Mouse (Mus musculus) heart, embryonic 12.5 days (tissue): ENCODE measurements around the gene Mrpl52. TPM values are rescaled to one million over a fixed set of nuclear protein-coding genes. Genes with fewer than 3 reads are reported as not detected.
A peak's percentile ranks its signal among the peaks of the same experiment; 100 is the strongest.

ENCODE experiments used
- ATAC-seq: fragments of 200-750 bp; cut with Nextera tagmentation; 2 replicates; pipeline ENCODE4 v1.8.0; 2017; ENCODE audit warnings: moderate TSS enrichment, moderate library complexity; ENCODE audit not compliant: insufficient number of reproducible peaks, low FRiP score
- H3K27ac ChIP-seq: fragments of 300-500 bp; sonication (generic); 2 replicates; pipeline ENCODE4 v1.5.1; 2016; ENCODE audit warnings: mild to moderate bottlenecking, moderate library complexity; ENCODE audit not compliant: poor library complexity, severe bottlenecking
- H3K27me3 ChIP-seq: fragments of 300-500 bp; sonication (generic); replicated peaks from 2 replicates; pipeline ENCODE4 v1.6.1; 2016; ENCODE audit warnings: mild to moderate bottlenecking, moderate library complexity
- H3K36me3 ChIP-seq: fragments of 300-500 bp; sonication (generic); 2 replicates; pipeline ENCODE4 v1.6.1; 2016; ENCODE audit warnings: mild to moderate bottlenecking, moderate library complexity
- H3K4me1 ChIP-seq: fragments of 300-500 bp; sonication (generic); replicated peaks from 2 replicates; pipeline ENCODE4 v1.6.1; 2016; ENCODE audit warnings: mild to moderate bottlenecking
- H3K4me2 ChIP-seq: fragments of 300-500 bp; sonication (generic); 2 replicates; pipeline ENCODE4 v1.6.1; 2016; ENCODE audit warnings: mild to moderate bottlenecking, moderate library complexity
- H3K4me3 ChIP-seq: fragments of 300-500 bp; sonication (generic); 2 replicates; pipeline ENCODE4 v1.5.1; 2016; ENCODE audit warnings: mild to moderate bottlenecking
- H3K9ac ChIP-seq: fragments of 300-500 bp; sonication (generic); 2 replicates; pipeline ENCODE4 v1.6.1; 2016; ENCODE audit warnings: mild to moderate bottlenecking, moderate library complexity
- H3K9me3 ChIP-seq: fragments of 300-500 bp; sonication (generic); replicated peaks from 2 replicates; pipeline ENCODE4 v1.6.1; 2016; ENCODE audit warnings: mild to moderate bottlenecking, moderate library complexity
- WGBS: fragments of 180-500 bp; shearing (Covaris S2); methylation state at CpG from one replicate; pipeline ENCODE4 v1.1.7; 2016; 5-methylcytosine and 5-hydroxymethylcytosine counted together
- polyA plus RNA-seq: library from polyadenylated mRNA; unstranded; fragments of >200 nt; fragmentation: Nextera tagmentation; extraction: Ambion mirVana; gene quantifications from 2 replicates; pipeline ENCODE4 v1.2.1, GENCODE M21; 2016

The Mrpl52 gene
- 284 and 290 TPM in 2 replicates for polyA plus RNA-seq

GRCm38 (mm10) chr14:54426689-54427398, at the start of gene Mrpl52:
Gene Mrpl52 (plus strand): TSS chr14:54426909.
- ATAC-seq: peak; percentile 77
- Histone ChIP-seq H3K4me1 (peaks cover 35% of the 10 kb centered on the region), H3K4me3 (peak within 1 kb of the TSS; percentile 95), H3K27me3 (no peaks in the 10 kb centered on the region), H3K4me2 (peak within 1 kb of the TSS; percentile 80), H3K36me3 (peaks cover 14% of the 10 kb centered on the region), H3K27ac (peak within 1 kb of the TSS; percentile 85), H3K9ac (peak within 1 kb of the TSS; percentile 89), H3K9me3 (0 out of 2 replicates have a peak, but pooled peaks cover 4% of the 10 kb centered on the region)
- WGBS: under 1% methylated on average over 48 of the region's 48 CpGs

- no peaks in the 10 kb centered on the region for H3K9me3 ChIP-seq
- ATAC-seq: no peak
- 60% methylated on average over 6 of the region's 6 CpGs for WGBS
Observed at GRCm38 (mm10) chr14:54377166-54377565, 49.5 kb upstream of the Mrpl52 start.

GRCm38 (mm10) chr14:54379571-54379970, 47.1 kb upstream of the Mrpl52 start:
- H3K4me1 ChIP-seq: peaks cover 10% of the 10 kb centered on the region
- WGBS: 82% methylated on average over 13 of the region's 13 CpGs
- no peaks in the 10 kb centered on the region for H3K27me3 ChIP-seq
- no peaks in the 10 kb centered on the region for H3K9me3 ChIP-seq
- H3K27ac ChIP-seq: no peak overlapping the region
- no peak overlapping the region for H3K9ac ChIP-seq
- no peaks in the 10 kb centered on the region for H3K36me3 ChIP-seq
- H3K4me3 ChIP-seq: no peak overlapping the region
- no peak overlapping the region for H3K4me2 ChIP-seq
- ATAC-seq: no peak

More at GRCm38 (mm10) chr14:54377166-54377565, 49.5 kb upstream of the Mrpl52 start:
- H3K4me3 ChIP-seq: no peak overlapping the region
- peaks cover 8% of the 10 kb centered on the region; the same call in 1 of the 2 replicates for H3K36me3 ChIP-seq
- no peak overlapping the region for H3K4me2 ChIP-seq
- H3K9ac ChIP-seq: no peak overlapping the region
- no peaks in the 10 kb centered on the region for H3K4me1 ChIP-seq
- no peak overlapping the region for H3K27ac ChIP-seq
- H3K27me3 ChIP-seq: no peaks in the 10 kb centered on the region

DNA sequence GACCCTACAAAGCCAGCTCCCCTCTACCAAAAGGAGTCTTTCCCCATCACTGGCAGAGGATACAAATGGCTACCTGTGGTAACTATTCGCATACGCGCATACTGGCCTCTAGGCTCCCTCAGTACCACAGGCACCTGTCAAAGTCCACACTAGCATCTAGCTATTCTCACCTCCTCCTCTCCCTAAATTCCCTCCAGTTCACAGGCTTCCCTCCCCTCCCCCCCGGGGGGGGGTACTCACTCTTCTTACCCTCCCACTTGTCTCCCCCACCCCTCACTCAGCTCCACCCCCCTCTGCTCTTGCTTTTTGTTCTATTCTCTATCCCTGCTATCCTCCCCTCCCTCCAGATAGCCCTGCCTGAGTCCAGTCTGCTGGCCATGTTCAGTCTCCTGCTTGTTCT, 46.1 kb upstream of the Mrpl52 start:
- H3K4me3 ChIP-seq: no peak overlapping the region
- H3K36me3 ChIP-seq: no peaks in the 10 kb centered on the region
- no peaks in the 10 kb centered on the region for H3K27me3 ChIP-seq
- 79% methylated on average over 4 of the region's 4 CpGs for WGBS
- H3K4me1 ChIP-seq: peaks cover 10% of the 10 kb centered on the region
- no peak for ATAC-seq
- H3K9ac ChIP-seq: no peak overlapping the region
- no peak overlapping the region for H3K4me2 ChIP-seq
- no peak overlapping the region for H3K27ac ChIP-seq
- no peaks in the 10 kb centered on the region for H3K9me3 ChIP-seq

GRCm38 (mm10) chr14:54381816-54382215, 44.9 kb upstream of the Mrpl52 start:
- Histone ChIP-seq H3K9ac (no peak overlapping the region), H3K4me1 (peaks cover 10% of the 10 kb centered on the region), H3K27ac (no peak overlapping the region), H3K36me3 (no peaks in the 10 kb centered on the region), H3K4me3 (no peak overlapping the region), H3K9me3 (no peaks in the 10 kb centered on the region), H3K4me2 (no peak overlapping the region), H3K27me3 (no peaks in the 10 kb centered on the region)
- no peak for ATAC-seq
- WGBS: 78% methylated on average over 10 of the region's 10 CpGs

- no peak overlapping the region for H3K4me2 ChIP-seq
- no peak for ATAC-seq
- no peak overlapping the region for H3K27ac ChIP-seq
- H3K4me1 ChIP-seq: peaks cover 10% of the 10 kb centered on the region
- H3K9ac ChIP-seq: no peak overlapping the region
- H3K27me3 ChIP-seq: no peaks in the 10 kb centered on the region
- H3K4me3 ChIP-seq: no peak overlapping the region
- no peaks in the 10 kb centered on the region for H3K36me3 ChIP-seq
- WGBS: 81% methylated on average over 9 of the region's 9 CpGs
- H3K9me3 ChIP-seq: no peaks in the 10 kb centered on the region
Observed at GRCm38 (mm10) chr14:54382641-54383040, 44.1 kb upstream of the Mrpl52 start.

DNA sequence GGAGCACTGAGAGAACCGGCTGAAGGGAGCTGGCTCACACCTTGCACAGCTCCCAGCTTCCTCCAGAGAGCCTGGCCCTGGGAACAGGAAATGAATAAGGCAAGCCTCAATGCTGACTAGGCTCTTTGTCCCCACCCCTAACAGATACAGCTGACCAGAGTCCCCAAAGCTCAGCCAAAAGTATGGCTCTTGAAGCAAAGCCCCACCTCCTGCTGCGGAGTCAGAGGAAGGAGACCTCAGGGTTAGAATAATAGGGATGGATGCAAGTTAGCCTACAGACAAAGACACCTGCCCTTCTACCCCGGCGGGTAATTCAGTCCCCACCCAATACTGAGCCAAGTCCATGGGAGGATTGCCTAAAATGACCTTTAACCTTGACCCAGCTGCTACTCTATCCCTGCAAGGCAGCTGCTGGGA, 43.3 kb upstream of the Mrpl52 start:
- H3K27ac ChIP-seq: no peak overlapping the region
- H3K4me3 ChIP-seq: no peak overlapping the region
- H3K4me1 ChIP-seq: peaks cover 10% of the 10 kb centered on the region
- no peaks in the 10 kb centered on the region for H3K9me3 ChIP-seq
- peak; percentile 65; the same call in 1 of the 2 replicates for ATAC-seq
- H3K9ac ChIP-seq: no peak overlapping the region
- H3K36me3 ChIP-seq: no peaks in the 10 kb centered on the region
- H3K27me3 ChIP-seq: no peaks in the 10 kb centered on the region
- WGBS: 45% methylated on average over 4 of the region's 4 CpGs
- no peak overlapping the region for H3K4me2 ChIP-seq

GRCm38 (mm10) chr14:54384396-54384795, 42.3 kb upstream of the Mrpl52 start:
- H3K4me2 ChIP-seq: no peak overlapping the region
- peaks cover 10% of the 10 kb centered on the region for H3K4me1 ChIP-seq
- H3K27me3 ChIP-seq: no peaks in the 10 kb centered on the region
- no peak overlapping the region for H3K9ac ChIP-seq
- H3K36me3 ChIP-seq: no peaks in the 10 kb centered on the region
- no peak overlapping the region for H3K4me3 ChIP-seq
- 78% methylated on average over 8 of the region's 8 CpGs for WGBS
- no peaks in the 10 kb centered on the region for H3K9me3 ChIP-seq
- no peak overlapping the region for H3K27ac ChIP-seq
- no peak for ATAC-seq

DNA sequence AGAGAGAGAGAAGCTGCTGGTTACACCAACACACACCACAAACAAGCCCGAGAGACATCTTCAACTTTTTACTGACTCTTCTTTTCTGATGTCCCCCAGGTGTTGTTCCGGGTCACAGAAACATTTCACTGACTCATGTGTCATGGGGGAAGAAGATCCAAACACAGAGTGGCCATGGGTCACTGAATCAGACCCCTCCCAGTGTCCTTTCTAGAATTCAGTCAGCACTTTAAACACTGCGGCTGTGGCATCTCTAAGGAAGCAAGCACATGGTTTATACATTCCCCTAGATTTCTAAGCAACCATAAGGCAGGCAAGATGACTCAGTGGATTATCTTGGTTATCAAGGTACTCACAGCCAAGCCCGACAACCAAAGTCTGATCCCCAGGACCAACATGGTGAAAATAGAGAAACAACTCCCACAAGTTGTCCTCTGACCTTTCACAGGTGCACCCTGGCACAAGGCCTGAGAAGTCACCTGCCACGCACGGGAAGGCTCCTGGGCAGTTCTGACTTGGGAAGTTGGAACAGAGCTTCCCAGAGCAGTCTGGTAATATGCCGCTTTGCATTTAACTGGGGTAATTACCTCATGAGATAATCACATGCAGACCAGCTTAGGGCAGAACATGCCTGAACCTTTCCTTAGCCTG, 40.6 kb upstream of the Mrpl52 start:
- no peaks in the 10 kb centered on the region for H3K9me3 ChIP-seq
- H3K4me2 ChIP-seq: no peak overlapping the region
- no peak overlapping the region for H3K4me3 ChIP-seq
- 78% methylated on average over 7 of the region's 7 CpGs for WGBS
- no peaks in the 10 kb centered on the region for H3K36me3 ChIP-seq
- peaks cover 10% of the 10 kb centered on the region for H3K4me1 ChIP-seq
- ATAC-seq: no peak
- H3K27ac ChIP-seq: no peak overlapping the region
- no peak overlapping the region for H3K9ac ChIP-seq
- H3K27me3 ChIP-seq: no peaks in the 10 kb centered on the region

- no peak overlapping the region for H3K9ac ChIP-seq
- WGBS: 75% methylated on average over 6 of the region's 6 CpGs
- H3K27me3 ChIP-seq: no peaks in the 10 kb centered on the region
- peaks cover 10% of the 10 kb centered on the region for H3K4me1 ChIP-seq
- H3K36me3 ChIP-seq: no peaks in the 10 kb centered on the region
- no peak for ATAC-seq
- no peak overlapping the region for H3K4me3 ChIP-seq
- no peaks in the 10 kb centered on the region for H3K9me3 ChIP-seq
- H3K27ac ChIP-seq: no peak overlapping the region
- no peak overlapping the region for H3K4me2 ChIP-seq
Observed at GRCm38 (mm10) chr14:54387546-54387945, 39.2 kb upstream of the Mrpl52 start.

DNA sequence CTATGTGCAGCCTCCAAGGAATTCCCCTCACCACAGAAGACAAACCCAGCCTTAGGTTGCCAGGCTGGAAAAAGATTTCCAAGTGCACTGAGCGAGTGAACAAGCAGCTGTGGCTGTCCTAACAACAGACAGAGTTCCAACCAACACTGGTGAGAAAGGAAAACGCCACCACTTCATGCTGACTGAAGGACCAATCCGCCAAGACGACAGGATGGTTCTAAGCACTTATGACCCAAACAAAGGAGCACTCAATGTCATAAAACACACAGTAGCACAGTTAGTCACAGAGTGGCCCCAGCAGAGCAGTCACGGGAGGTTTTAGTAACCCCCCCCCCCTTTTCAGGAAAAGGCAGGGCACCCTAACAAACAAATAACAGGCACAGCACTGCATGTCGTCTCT, 35.9 kb upstream of the Mrpl52 start:
- 67% methylated on average over 6 of the region's 6 CpGs for WGBS

More for the DNA sequence above, 35.9 kb upstream of the Mrpl52 start:
- no peak for ATAC-seq
- Histone ChIP-seq H3K4me2 (no peak overlapping the region), H3K4me1 (no peaks in the 10 kb centered on the region), H3K27ac (no peak overlapping the region), H3K4me3 (no peak overlapping the region), H3K27me3 (no peaks in the 10 kb centered on the region), H3K9me3 (no peaks in the 10 kb centered on the region), H3K9ac (no peak overlapping the region), H3K36me3 (no peaks in the 10 kb centered on the region)
